Mouse (Mus musculus): ENCODE measurements around the gene Nes.

Nes gene

DNA sequence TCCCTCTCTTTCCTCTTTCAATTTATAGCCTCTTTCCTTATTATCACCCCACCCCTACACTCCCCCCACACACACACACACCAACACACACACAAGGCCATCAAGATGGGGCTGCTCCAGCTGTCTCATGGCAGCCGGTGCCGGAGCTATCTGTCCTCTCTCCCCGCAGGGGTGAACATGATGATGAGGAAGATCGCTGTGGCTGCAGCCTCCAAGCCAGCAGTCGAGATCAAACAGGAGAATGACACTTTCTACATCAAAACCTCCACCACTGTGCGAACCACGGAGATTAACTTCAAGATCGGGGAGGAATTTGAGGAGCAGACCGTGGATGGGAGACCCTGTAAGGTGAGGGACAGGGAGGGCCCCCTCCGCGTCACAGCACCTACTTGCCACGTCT, 18.9 kb upstream of the Nes start:
- DNase-seq = no peak

DNA sequence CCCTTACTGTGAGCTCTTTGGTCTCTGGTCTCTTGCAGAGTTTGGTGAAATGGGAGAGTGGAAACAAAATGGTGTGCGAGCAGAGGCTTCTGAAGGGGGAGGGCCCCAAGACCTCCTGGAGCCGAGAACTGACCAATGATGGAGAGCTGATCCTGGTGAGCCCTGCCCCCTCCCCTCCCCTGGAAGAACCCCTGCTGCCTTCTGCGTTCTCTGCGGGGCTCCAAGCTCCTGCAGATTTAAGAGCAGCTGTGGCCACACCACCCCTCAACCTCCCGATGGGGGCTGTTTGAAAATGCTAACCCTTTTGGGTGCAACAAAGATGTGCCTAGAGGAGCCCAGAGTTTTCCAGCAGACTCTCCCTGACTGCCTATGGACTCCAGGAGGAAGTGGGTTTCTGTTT, 18.4 kb upstream of the Nes start:
- no peak for DNase-seq

- DNase-seq = no peak
Measured at GRCm38 (mm10) chr3:87958056-87958455, 12.8 kb upstream of the Nes start.

DNA sequence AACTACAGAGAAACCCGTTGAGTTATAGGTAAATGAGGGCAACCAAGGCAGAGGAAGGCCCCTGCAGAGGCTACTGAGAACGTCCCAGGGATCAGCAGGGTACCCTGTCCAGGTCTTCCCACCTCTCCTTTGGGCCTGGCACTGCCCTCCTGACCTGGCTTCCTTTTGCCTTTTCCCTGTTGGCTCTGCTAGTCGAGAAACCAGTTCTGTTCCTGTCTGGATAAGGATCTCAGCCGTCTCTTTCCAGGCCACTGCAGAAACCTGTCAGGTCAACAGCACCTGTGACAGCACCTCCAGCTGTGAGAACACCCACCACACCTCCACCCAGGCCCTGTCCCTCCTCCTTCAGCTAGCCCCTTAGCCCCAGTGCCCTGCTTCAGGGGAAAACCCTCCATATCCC, 12.4 kb upstream of the Nes start:
- no peak for DNase-seq

- DNase-seq = no peak
Measured at GRCm38 (mm10) chr3:87958967-87959366, 11.9 kb upstream of the Nes start.

DNA sequence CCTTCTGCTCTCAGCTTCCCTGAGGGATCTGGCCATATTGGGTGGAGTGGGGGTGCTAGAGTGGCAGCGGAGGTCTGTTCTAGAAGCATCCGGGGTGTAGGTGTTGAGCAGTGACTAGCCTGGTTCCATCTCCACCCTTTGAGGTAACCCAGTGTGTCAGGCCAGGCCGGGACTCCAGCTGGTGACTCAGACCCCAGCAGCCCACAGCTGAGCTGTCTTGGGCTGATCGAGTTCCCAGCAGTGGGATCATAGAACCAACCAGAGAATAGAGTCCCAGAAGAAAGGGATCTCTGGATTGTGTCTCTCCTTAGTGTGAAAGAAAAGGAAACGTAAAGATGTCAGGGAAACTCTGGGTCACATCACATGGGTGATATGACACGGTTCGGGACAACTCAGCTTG, 11.5 kb upstream of the Nes start:
- no peak for DNase-seq

DNA sequence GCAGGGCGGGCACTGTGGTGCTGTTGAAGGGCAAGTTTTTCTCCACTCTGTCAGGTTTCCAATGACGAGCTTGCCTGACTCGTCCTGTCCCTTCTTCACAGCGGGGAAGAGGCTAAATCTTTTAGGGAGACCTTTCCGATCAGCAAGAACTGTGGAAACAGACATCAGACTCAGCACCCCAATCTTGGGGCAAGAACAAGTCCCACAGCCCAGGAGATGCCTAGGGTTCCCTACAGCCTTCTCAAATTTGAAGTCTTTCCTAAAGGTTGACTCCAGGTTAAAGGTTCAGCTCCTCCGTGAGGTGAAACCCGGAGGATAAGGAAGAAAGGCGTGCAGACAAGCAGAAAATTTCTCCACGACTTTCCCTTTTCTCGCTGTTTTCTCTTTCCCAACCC, 10.7 kb upstream of the Nes start:
- no peak for DNase-seq

DNA sequence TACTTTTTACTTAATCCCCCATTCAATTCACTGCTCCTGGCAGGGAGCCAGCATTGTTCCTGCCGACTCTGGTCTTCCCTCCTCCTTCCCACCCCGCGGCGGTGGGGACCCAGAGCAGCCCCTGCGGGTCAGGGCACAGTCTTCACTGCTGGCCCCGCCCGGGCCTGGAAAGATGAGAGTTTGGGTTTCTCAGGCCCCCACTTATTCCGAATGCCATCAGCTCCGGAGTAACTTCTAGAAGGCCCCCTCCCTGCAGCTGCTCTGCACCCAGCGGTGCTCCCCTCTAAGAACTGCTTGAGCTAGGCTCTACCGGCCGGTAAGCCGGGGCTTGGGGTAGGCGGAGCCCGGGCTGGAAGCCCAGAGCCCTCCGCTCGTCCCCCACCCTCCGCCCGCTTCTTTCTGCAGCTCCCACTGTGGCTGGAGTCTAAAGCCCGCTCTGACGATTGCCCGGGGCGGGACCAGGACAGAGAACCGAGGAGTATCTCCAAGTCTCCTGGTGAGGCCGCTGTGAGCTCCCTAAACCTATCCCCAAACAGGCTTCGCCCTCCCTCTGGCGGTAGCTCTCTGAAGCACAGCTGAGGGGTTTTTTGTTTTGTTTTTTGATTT, 10.2 kb upstream of the Nes start:
- DNase-seq = peak; percentile 85

DNA sequence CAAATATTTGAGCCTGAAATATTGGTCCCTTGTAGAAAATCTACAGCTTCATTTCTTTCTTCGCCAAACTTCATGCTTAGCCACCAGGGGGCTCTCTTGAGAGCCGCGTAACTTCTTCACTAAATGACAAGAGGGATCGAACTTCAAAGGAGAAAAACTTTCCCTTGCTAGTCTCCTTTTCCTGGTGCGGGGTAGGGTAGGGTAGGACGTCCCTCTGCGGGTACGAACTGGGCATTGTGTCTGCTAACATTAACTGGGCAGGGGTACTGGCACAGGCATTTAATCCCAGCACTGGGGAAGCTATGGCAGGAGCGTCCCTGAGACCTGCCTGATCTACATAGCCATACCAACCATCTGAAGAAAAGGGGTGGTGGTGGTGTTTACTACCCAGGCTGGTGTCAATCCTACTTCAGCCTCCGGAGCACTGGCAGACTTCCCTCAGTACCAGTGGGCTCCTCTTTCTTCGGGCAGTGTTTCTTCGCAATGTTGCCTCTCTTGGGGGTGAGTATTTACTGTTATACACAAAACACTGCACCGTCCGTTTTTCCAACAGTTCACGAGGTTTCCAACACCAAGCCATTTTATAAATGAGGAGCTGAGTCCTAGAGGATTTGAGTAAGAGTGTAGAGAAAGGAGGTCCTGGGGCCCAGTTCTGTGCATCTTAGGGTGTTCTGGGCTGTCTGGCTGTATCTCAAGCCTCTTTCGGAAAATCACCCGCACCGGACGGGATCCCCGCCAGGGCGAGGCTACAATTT, 517 bp upstream of the Nes start:
- peak; percentile 32 for DNase-seq

DNA sequence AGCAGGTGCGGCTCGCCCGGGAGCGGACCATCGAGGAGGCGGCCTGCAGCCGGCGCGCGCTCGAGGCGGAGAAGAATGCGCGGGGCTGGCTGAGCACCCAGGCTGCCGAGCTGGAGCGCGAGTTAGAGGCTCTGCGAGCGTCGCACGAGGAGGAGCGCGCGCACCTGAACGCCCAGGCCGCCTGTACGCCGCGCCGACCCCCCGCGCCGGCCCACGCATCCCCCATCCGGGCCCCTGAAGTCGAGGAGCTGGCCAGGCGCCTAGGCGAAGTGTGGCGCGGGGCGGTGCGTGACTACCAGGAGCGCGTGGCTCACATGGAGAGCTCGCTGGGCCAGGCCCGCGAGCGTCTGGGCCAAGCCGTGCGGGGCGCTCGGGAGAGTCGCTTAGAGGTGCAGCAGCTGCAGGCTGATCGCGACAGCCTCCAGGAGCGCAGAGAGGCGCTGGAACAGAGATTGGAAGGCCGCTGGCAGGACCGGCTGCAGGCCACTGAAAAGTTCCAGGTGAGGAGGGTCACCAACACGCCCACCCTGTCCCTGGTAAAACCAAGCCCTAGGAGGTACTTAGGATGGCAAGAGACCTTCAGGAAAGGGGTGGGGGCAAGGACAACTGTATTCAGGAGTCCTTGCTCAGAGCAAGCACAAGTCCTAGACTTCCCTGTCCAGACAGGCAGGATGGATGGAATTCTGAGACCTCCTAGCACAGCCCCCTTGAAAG, 768 bp downstream of the Nes start:
- DNase-seq = no peak

- DNase-seq = no peak
Measured at GRCm38 (mm10) chr3:87972203-87972664, 1.4 kb downstream of the Nes start.

- DNase-seq = no peak
Measured at GRCm38 (mm10) chr3:87972776-87973175, 1.9 kb downstream of the Nes start.

DNA sequence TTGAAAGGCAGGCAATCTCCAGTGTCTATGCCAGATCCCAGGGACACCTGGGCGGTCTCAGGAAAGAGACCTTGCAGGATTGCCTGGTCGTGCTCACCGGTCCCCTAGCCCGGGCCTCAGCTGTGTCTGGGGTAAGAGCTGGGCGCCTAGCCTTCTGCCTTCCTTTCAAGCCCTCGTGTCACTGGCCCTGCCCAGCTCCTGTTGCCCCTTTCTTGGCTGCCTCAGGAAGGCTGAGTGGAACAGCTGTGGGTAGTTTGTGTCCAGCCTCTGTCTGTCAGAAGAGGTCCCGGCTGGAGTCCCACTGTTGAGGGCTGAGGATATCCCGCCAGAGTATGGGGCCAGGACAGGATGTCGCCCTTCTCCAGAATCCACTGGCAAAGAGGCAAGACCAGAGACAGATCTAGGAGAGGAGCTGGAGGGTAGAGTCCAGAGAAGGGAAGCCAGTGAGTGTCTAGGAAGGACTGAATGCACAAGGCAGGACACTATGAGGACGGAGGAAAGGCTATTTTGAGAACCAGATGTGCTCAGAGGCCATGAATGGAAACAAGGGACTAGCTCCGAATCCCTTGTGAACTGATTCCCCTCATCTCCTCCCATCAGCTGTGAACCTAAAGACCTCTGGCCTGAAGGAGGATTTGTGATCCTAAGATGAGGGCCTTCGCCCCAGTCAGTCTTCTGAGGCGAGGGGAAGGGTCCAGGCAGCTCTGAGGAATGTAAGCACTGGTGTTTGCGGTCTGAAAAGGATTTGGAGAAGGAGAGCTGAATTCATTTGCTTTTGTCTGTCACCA, 2.9 kb downstream of the Nes start:
- DNase-seq = no peak

DNA sequence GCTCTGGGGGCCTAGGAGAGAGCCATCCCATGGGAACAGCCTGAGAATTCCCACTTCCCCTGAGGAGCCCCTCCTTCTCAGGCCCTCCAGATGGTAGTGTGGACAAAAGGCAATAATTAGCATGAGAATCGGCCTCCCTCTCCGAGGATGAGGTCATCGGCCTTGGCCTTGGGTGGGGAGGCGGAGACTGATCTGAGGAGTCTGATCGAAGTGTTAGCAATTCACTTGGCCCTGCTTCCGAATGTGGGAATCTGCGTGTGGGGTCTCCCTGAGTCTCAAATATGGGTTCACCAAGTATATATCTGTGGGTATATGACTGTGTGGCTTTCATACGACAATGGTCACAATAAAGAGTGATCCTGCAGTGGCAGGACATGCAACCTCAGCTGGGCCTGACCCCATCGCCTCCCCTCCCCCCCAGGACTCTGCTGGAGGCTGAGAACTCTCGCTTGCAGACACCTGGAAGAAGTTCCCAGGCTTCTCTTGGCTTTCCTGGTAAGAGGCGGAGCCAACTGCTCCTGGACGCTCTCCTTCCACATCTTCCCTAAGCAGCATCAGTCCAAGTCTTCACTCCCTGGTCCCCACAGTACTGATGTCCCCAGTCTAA, 3.6 kb downstream of the Nes start:
- DNase-seq = no peak

DNA sequence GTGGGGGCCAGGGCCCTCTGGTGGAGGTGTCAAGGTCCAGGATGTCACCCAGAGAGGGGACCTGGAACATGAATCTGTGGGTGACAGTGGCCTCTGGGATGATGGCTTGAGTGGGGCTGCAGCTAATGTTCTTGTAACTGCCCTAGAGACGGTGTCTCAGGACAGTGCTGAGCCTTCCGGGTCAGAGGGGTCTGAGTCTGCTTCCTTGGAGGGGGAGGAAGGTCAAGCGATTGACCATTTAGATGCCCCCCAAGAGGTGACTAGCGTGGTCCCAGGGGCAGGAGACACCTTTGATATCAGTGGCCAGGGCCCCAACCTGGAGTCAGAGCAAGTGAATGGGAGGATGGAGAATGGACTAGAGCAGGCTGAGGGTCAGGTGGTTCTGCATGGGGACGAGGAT, 8.6 kb downstream of the Nes start:
- DNase-seq = no peak

DNA sequence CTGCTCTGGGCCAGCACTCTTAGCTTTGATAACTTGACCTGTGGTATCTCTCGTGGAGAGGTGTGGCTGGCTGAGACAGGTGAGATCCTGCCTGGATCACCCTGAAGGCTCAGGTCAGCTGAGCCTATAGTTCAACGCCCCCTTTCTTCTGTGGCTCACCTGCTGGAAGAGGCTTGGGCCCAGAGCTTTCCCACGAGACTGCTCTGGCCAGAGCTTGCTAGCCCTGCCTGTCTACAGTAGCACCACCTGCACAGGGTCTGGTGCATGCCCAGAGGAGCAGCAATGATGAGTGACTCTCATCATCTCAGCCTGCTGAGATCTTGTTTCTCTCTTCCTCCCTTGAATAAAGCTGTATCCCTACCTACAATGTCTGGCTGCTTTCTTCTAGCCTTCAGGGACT, 9.2 kb downstream of the Nes start:
- no peak for DNase-seq

DNA sequence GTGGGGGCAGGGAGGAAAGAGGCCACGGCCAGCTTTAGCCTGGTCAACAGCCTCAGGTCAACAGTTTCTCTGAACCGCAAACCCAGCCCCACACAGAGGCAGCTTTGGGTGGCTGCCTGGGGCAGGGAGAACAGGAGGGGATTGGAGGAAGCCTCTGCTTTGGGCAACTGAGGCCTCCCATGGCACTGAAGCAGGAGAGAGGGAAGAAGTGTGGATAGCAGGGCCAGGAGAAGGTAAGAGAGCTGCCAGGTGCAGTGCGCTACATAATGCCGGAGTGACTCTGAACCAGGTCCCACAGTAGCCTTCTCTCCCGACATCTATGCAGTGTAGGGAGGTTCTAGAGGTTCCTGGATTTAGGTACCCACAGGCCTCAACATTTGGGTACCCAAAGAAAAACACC, 9.8 kb downstream of the Nes start:
- DNase-seq = no peak

- DNase-seq = no peak
Measured at GRCm38 (mm10) chr3:87981214-87981760, 10.4 kb downstream of the Nes start.

- peak; percentile 67 for DNase-seq
Measured at GRCm38 (mm10) chr3:87981894-87982835, 11.3 kb downstream of the Nes start.

DNA sequence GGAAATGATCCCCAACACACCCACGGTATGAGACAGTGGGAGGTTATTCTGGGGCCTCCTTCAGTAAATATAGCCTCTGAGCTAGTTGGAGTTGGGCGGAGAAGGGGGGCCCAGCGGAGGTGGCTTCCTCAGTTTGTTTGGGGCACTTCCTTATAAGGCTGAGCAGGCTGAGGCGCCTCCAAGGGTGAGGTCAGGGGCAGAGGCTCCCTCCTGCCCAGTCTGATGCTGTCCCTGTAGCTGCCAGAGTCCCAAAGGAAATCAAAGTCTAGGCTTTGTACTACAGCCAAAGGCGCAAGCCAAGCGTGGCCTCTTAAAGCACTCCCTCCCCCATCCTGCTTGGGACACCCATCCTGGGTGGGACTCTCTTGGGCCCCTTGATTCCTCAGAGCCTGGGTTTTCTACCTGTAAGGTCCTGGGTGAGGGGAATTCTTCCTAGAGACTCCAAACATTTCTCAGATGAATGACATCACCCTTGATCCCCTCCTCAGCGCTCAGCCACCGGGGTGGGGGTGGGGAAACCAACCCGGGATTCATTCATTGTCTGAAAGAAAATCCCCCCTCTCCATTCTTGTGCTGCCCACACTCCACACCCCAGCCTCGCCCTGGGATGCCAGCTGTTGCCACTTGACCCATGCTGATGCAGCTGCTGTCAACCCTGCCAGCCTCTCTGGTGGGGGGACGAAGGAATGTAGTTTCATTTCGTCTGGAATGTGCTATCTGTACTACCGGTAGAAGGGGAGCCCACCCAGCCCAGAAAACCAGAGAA, 12.1 kb downstream of the Nes start:
- DNase-seq = peak; percentile 79

DNA sequence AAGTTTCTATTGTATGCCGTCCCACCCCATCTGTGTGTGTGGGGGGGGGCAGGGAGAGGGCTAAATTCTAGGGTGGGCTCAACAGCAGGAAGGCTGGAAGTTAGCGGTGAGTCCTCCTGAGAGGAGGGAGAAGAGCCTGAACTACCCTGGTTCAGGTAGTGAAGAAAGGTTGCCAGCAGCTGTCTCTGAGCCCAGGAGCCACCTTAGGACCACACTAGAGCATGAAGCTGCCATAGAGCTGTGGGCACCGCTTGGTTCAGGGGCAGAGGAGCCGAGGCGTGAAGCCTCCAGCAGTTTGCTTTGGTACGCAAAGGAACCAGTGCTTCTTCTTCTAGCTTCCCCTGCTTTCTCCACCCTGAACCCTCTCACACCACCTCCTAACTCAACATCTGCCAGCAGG, 12.7 kb downstream of the Nes start:
- no peak for DNase-seq
